Mouse (Mus musculus) heart, embryonic 14.5 days (tissue): Measurements from ENCODE around the gene Gm11238. TPM values are rescaled to one million over a fixed set of nuclear protein-coding genes. Genes with fewer than 3 reads are reported as not detected.

ENCODE experiments used
- polyA plus RNA-seq: library from polyadenylated mRNA; unstranded; fragments of >200 nt; fragmentation: Nextera tagmentation; extraction: Ambion mirVana; gene quantifications from 2 replicates; pipeline ENCODE4 v1.2.1, GENCODE M21; 2014

Gm11238 gene
- polyA plus RNA-seq, 1 experiment from 2014 or later: not detected

Other genes starting within 250 kb of the Gm11238 start
- not detected in 2 replicates for gene Gm11487, start 202.8 kb upstream of the Gm11238 start, polyA plus RNA-seq
- gene Gm11237, start 15.1 kb downstream of the Gm11238 start, polyA plus RNA-seq: not detected in 2 replicates
- not detected in 2 replicates for gene Gm11236, start 30.2 kb downstream of the Gm11238 start, polyA plus RNA-seq
- not detected in 2 replicates for gene Gm11239, start 60.5 kb downstream of the Gm11238 start, polyA plus RNA-seq
- not detected in 2 replicates for gene Gm428, start 75.6 kb downstream of the Gm11238 start, polyA plus RNA-seq
- gene Rasef, start 183.1 kb downstream of the Gm11238 start, polyA plus RNA-seq: 0.42 and 0.61 TPM in 2 replicates